Mouse (Mus musculus) liver, postnatal 0 days (tissue): ENCODE data around the gene Mxi1.

Experiments
- CTCF ChIP-seq: sonication (generic); IDR thresholded peaks from 2 replicates; pipeline ENCODE4 v1.5.1; 2016; ENCODE audit warnings: antibody characterized with exemption, low read depth
- EP300 ChIP-seq: IDR thresholded peaks from 2 replicates; pipeline ENCODE4 v1.6.1; 2016; ENCODE audit warnings: antibody characterized with exemption, low read depth, mild to moderate bottlenecking

GRCm38 (mm10) chr19:53306706-53307105 lies 3.6 kb upstream of the Mxi1 start:
- no peak for TF ChIP-seq EP300
- TF ChIP-seq CTCF = no peak
